Mouse (Mus musculus): ENCODE results near the gene Runx1.

The Runx1 gene

DNA sequence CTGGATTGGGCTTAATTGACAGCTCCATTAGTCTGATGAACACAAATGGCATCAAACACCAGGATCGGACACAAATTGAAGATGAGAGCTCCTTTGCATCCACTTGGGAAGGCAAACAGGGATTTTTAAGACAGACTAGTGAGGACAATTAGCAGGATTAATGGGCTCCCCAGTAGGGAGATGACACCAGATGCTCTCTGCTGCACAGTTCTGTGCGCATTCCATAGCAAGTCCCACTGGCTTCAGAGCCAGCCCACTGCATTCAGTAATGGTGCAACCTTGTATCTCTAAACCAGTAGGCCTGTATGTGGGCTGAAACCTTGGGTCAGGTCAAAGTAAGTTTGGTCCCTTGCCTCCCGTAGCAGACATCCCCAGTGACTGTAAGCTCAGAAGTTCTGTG, 80.7 kb downstream of the Runx1 start:
- DNase-seq (ENCODE audit: low spot score): no peak

DNA sequence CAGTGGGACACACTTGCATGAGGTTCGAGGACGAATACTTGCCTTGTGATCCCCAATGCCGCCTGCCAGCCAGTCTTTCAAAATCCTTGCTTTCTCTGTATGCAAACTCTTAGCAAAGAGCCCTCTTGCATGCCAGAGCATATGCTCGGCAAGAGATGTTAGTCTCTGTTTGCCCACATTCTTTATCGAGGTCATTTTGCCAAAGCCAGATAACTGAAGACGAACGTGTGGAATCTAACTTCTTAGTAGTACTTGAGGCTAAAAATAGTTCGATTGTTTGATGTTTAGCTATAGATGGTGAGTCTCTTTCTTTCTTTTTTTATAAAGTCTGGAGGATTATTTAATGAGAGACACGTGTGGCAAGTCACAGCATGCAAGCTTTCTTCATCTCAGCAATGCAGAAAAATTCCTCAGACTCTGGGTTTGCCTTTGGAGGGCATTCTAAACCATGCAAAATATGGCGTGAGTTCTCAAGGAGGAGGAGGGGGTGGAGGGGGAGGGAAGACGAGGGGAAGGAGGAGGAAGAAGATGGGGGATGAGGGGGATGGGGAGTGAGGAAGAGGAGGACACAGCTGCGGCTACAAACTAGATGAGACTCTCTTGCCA, 81.7 kb downstream of the Runx1 start:
- DNase-seq (ENCODE audit: low spot score): peak; percentile 7

DNA sequence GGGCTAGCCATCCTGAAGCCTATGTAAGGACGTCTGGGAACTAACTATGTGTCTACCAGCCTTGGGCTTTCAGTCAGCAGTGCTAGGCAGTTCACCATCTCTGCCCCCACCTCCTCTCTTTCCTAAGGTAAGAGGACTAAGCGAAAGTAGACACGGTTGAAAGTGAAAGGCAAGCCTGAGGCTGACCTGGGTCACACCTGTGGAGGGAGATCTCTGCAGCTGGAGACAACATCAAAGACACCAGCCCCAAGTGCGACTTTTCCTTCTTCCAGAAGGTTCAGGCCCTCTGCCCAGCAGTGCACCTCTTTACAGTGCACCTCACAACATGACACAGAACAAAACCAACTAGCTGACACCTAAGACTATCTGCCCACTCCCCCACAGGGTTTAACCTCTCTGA, 82.2 kb downstream of the Runx1 start:
- no peak for DNase-seq (ENCODE audit: low spot score)

DNA sequence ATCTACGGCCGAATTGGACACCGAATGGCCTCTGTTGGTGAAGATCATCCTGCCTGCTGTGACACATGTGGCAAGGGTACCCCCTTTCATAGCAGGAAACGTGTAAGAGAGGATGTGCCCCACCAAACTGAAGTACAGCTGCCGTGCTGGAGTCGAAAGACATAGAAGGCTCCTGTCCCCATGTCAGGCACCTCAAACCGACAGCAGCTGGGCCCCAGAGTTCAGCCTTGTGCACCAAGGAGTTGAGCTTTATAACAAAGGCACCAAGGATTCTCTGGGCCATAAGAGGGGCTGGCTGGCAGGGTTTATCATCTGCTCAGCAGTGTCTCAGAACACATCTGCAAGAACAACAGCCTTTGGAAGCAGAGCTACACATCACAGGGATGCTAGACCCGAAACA, 84.6 kb downstream of the Runx1 start:
- DNase-seq (ENCODE audit: low spot score): no peak

DNA sequence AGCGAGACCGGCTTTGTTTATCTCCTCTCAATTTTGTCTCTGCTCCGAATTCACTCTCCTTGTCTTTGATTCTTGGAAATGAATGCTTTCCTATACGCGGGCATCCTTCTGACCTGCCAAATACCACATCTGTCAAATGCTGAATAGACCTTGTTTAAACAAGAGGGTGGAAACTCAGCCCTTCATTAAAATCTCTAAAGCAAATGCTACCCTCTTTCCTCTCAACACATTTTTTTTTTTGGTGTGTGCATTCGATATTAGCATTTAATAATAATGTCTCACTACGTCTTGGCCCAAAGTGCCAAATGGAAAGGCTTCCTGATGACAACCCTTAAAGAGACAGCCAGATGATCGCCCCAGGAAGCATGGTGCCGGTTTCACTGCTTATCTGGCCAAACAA, 85.4 kb downstream of the Runx1 start:
- no peak for DNase-seq (ENCODE audit: low spot score)

DNA sequence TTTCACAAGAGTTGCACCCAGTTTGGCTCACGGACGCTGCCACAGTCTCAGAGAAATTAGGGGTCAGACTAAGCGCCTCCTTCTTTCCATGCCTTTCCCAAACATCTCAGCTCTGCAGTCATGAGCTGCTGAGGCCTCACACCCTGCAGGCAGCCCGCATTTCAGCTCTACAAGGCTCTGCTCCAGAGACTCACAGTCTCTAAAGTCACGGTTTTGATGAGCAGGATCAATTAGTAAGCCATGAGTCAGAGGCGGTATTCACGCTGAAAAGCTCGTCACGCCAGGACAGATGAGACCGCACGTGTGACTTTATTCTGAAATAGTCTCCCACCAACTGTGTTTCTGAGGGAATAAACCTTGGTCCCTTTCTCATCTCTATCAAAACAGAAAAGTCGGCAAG, 86.0 kb downstream of the Runx1 start:
- no peak for DNase-seq (ENCODE audit: low spot score)

DNA sequence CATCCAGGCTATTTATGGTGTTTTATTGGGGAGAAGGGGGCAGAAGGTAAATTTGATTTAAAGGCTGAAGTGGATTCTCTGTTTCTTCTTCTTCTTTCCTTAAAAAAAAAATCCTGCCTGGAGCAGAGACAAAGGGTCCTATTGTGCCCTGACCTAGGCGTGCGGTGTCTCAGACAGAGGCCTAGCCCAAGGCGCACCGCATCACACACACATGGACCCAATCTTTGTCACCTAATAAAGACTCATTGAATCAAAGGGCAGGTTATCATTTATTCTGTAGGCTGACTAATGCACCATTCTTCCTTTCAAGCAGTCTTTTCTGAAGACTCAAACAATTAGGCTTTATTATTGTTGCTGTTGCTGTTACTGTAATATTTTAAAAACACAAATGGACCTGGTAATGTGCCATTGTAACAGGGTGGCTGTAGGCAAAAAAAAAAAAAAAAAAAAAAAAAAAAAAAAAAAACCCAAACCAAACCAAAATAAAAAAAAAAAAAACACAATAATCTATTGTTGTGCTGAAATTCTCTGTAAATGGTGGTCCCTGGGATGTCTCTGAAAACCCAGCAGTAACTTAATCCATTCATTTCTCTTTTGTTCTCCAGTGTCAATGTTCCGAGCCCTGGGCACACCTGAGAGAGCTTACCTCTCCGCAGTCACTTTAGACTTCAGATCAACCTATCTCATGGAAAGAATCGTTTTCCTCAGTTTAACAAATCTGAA, 86.7 kb downstream of the Runx1 start:
- no peak for DNase-seq (ENCODE audit: low spot score)

DNA sequence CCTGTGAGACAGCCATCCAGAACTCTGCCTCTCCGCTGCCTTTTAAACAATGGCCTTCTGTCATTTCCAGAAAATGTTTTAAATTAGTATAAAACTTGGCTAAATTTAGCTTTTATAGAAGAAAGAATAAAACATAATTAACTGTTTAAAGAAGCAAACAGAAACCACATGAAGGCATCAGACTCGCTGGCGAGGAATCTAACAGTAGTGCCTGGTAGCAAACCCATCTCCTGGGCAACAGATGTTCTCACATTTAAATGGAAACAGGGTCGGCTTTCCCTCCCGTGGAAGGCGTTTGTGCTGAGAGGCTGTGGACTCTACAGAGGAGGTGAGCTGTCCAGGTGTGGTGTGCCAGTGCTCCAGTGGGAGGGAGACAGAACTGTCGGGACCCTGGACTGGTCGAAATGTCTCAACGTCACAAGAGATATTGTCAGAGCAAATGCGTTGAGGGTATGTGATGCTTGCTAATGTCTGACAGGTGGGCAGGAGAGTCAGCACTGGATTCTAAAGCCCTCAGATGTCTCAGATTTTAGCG, 87.4 kb downstream of the Runx1 start:
- DNase-seq (ENCODE audit: low spot score): no peak

DNA sequence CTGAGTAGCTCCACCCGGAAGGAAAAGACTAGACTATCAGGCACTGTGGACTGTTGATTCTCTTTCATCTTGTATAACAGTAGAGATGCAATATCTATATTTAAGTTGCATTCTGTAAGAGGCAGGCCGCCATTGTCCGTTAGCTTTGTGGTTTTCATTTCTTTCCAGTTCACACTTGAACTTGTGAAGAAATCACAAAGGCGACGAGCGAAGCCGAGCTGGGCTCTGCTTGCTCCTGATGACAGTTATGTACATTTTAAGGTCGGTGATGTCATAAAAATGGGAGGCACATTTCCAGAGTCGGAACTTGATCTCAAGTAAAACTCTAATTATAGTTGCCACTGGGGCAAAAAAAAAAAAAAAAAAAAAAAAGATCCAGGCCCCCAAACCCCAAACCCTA, 99.1 kb downstream of the Runx1 start:
- DNase-seq (ENCODE audit: low spot score): no peak

DNA sequence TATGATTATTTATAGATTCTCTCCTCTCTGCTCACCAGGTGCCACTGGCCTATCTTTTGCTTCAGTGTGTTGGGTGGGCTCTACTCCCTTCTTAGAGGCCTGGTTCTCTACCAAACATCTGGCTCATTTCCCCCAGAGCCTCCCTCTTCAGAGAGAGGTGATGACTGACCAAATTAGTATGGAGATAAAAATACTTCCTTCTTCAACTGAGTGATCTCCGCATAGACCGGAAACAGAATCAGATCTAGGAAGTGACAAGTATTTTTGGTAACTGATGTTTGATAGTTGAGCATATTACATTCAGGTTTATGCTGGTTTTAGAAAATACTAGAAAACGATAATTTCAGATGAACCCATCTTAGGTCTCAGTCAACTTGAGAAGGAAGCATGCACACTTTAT, 101.4 kb downstream of the Runx1 start:
- no peak for DNase-seq (ENCODE audit: low spot score)

DNA sequence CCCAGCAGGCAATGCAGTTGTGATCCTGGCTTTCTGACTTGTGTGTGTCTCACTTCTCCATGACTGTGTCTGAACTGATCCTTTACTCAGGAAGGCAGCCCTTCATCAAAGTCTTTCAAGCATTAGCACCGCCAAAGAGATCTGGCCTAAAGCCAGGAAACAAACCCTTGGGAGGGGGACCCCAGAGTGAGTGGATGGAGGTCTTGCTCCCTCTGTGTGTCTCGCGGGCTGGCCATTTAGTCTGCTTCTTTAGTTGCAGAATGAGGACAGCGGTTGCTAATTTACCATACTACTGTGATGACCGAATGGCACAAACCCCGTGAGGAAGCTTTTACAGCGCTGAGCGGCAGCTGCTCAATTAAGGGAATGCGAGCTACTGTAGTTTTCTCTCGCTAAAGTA, 105.3 kb downstream of the Runx1 start:
- DNase-seq (ENCODE audit: low spot score): no peak

DNA sequence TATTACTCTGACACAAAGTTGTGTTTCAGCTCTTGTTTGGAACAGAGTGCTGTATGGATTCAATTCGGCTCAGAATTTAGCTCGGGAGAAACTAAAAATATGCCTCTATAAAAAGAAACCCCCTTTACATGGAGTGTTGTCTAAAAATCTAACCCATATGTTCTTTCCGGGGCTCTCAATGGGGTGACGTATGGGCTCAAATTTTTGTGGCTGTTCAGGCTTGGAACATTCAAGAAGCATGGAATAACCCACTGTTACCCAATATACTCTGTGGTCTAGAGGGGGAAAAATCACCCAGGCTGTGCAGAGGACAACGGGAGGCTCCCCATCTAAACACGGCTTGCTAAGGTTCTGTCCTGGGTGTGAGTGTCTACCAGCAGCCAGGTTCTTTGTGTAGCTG, 106.2 kb downstream of the Runx1 start:
- no peak for DNase-seq (ENCODE audit: low spot score)

DNA sequence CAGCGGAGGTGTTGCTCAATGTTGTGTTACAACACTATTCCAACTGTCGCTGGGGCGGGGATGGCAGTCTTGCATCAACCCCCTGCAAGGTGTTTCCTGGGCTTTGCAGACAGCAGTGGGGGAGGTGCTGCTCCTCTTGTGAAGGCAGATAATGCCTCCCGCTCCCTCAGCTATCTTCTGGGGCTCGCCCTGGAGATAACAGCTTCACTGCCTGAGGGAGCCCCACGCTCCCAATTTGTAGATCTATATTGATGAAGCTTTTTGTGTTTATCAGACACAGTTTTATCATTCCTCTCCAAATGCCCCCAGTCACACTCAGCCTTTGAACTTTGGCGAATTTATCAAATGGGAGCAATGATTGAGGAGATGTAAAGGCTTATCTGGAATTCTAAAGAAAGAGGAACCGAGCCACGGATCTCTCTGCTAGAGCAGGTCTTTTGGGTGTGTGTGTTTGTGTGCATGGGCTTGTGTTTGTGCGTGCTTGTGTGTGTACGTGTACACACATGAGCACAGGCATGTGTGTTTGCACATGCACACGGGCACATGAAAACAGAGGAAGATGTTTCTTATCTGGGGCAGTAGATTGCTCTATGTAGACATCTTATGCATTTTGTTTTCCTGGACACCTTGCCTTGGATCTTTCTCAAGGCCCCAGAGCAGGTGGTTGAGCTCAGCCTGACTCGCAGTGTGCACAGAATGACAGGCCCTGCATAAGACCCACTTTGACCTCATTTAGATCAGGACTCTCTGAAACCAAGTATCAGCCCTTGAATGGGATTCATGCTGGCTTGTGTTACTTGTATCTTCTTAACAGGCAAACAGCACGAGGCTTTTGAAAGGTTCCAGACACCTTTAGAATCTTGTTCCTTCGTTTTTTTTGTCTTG, 110.1 kb downstream of the Runx1 start:
- peak; percentile 51 for DNase-seq (ENCODE audit: low spot score)

DNA sequence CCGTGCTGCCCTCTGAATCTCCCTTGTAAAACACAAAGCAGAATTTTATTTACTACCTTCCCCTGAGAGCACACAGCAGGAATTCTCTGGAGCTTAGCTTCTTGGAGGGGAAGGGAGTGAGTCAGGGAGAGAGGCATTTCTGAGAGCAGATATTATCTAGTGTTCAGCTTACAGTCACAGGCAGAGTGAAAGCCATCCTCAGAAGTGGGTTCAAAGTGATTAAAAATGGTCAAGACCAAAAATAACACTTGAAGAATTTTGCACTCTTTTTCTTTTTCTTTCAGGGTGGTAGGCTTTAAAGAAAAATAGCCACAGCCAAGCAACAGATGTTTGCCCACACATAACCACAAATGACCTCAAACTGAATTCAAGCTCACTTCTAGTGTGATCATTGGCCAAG, 115.8 kb downstream of the Runx1 start:
- DNase-seq (ENCODE audit: low spot score): no peak

DNA sequence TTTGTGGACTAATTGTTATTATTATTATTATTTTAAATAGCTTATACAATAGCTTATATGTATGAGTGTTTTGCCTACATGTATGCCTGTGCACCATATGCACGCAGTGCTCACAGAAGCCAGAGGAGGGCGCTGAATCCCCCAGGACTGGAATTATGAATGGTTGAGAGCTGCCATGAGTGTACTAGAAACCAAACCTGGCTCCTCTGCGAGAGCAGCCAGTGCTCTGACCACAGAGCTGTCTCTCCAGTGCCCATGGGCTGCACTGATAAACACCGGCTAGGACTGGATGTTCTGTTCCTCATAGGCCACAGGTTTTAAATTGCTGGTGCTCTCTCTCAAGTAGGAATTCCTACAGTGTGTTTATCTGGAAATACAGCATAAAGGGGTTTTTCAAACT, 117.2 kb downstream of the Runx1 start:
- no peak for DNase-seq (ENCODE audit: low spot score)

DNA sequence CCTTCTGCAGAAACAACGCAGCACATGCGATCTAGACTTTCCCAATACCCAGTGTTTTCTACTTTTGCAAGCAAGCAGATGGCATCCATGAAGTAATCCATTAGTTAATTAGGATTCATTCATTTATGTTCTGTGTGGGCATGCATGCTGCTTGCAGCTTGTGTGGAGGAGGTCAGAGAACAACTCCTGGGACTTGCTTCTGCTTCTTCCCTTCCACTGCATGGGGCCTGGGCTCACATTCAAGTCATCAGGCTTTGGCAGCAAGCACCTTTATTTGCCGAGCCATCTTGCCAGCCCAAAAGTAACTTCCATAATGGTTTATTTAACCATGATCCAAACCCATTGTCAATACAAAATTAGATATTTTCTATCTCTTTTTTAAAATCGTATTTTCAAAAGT, 118.2 kb downstream of the Runx1 start:
- no peak for DNase-seq (ENCODE audit: low spot score)

DNA sequence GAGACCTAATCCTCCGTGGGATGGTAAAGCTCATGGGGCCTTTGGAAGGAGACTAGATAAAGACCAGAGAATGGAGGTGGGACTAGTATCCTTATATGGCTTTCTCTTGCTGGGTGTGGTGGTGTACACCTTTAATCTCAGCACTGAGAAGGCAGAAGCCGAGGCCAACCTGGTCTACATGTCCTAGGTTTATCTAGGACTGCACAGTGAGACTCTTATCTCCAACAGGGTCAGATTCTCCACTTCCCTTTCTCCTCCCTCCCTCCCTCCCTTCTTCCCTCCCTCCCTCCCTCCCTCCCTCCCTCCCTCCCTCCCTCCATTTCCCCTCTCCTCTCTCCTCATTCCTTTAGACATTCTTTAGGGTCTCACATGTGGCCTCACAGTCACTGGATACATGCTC, 118.8 kb downstream of the Runx1 start:
- DNase-seq (ENCODE audit: low spot score): no peak

DNA sequence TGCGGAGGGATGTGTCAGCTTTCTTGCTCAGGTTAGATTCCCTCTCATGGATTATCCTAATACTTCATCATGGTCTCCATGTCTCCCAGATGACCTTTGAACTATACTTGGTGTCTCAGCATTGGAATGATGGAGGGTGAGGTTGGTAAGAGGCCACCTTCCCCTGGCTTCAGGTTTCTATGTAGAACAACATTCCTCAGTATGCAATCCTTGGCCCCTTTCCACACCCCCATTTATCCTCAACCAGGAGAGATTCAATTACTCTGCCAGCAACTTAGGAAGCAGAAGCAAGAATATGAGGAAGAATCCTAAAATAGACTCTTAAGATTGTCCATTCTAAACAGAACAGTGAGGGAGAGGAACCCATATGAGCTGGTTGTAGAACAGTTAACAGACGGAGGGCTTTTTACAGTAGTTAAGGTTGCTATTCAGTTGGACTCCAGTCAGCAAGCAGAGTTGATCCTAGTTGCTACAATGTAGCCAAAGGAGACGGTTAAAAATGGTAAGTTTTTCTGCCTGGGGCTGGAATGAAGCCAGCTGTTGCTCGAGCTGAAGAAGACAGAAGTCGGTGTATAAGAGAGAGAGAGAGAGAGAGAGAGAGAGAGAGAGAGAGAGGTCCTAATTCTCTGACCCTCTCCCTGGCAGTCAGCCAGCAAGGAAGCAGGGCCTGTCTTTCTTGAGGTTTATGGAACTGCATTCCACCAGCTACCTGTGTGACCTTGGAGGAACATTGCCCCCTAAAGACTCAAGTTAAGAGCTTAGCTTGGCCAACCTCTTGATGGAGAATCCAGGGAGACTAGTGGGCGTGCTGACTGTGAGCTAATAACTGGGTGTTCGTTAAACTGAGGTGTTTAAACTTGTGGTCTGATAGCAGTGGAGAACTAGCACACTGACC, 120.1 kb downstream of the Runx1 start:
- DNase-seq (ENCODE audit: low spot score): no peak

DNA sequence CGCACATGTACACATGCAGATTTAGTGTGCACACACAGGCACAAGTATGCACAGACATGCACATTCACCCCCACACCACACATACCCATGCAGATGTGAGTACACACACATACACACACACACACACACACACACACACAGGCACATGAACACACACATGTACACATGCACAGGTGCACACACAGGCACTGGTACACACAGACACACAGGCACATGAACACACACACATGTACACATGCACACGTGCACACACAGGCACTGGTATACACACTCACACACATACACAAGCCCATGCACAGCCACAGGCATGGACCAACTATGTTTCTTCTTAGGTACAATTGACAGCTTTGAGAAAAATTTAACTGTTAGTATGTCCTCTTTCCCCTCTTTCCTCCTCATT, 122.1 kb downstream of the Runx1 start:
- DNase-seq (ENCODE audit: low spot score): no peak

DNA sequence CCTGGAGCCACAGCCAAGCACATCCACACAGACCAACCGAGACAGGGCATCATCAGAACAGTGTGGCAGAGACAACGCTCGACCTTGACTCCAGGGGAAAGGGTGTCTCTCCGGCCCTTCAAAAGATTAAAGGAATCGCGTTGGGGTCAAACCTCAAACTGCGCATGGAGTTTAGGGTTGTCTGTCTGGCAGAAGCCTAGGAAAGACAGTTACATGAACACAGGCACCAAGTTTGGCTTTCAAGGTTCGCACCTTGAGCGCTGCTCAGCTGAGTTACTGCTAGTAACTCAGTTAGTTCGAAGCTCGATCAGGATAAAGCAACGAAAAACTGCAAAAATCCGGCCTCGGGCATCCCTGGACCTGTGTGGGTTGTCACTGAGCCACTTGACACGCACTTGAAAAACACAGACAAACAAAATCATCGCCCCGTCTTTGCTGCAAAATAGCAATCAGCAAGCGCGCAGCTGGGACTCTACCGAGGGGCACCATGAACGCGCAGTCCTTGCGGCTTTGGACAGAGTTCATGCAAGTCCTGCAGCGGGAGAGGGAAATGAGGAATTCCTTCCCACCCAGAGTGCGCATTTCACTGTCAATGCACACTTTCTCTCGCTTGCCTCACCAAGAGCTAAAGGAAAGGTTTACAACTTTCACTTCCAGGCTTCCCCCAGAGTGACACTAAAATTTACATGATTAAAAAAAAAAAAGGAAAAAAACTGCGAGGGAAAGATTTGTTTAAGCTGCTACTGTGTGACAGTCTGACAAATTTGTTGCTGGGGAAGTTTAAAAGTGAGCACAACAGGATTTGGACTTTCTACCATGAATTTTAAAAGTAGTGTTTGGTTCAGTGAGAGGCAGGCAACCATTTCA, 126.2 kb downstream of the Runx1 start:
- DNase-seq (ENCODE audit: low spot score): no peak

DNA sequence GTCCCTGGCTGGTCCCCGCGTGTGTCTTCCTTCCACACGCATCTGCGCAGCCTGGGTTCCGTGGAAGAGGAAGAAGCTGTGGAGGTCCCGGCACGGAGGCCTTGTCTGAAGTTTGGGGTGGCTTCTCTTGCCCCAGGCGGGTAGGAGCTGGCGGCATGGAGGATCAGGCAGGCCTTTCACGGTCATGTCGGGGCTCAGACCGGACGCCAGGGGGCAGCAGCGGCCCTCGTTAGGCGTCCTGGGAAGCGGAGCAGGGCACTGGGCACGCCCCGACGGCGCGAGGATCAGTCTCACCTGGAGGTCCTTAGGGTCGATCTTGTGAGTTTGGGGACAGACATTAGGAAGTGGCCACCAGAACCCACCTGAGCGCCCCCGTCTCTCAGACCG, 127.3 kb downstream of the Runx1 start:
- DNase-seq (ENCODE audit: low spot score): peak; percentile 90
